Mouse (Mus musculus) neural tube, embryonic 11.5 days (tissue): ENCODE data around the gene Mier1. TPM values are rescaled to one million over a fixed set of nuclear protein-coding genes. Genes with fewer than 3 reads are reported as not detected.

Experiments used
- ATAC-seq: fragments of 200-750 bp; cut with Nextera tagmentation; 2 replicates; pipeline ENCODE4 v1.8.0; 2017; ENCODE audit warnings: moderate number of reproducible peaks, mild to moderate bottlenecking, moderate TSS enrichment, moderate library complexity; ENCODE audit not compliant: insufficient read depth, low FRiP score, low TSS enrichment
- DNase-seq: peaks from one replicate; pipeline ENCODE4 v3.0.0-alpha.2; 2015; ENCODE audit warnings: low spot score
- H3K27ac ChIP-seq: fragments of 300-500 bp; sonication (generic); 2 replicates; pipeline ENCODE4 v1.5.1; 2014; ENCODE audit warnings: low read depth, mild to moderate bottlenecking, low read length
- H3K27me3 ChIP-seq: fragments of 300-500 bp; sonication (generic); 2 replicates; pipeline ENCODE4 v1.6.1; 2014; ENCODE audit warnings: mild to moderate bottlenecking, low read length, mixed read lengths; ENCODE audit not compliant: control insufficient read depth, insufficient read depth
- H3K36me3 ChIP-seq: fragments of 300-500 bp; sonication (generic); 2 replicates; pipeline ENCODE4 v1.6.1; 2014; ENCODE audit warnings: mild to moderate bottlenecking, low read length, moderate library complexity, mixed read lengths; ENCODE audit not compliant: control insufficient read depth, insufficient read depth
- H3K4me1 ChIP-seq: fragments of 300-500 bp; sonication (generic); 2 replicates; pipeline ENCODE4 v1.6.1; 2014; ENCODE audit warnings: low read length, mixed read lengths; ENCODE audit not compliant: control insufficient read depth, insufficient read depth
- H3K4me2 ChIP-seq: fragments of 300-500 bp; sonication (generic); 2 replicates; pipeline ENCODE4 v1.6.1; 2014; ENCODE audit warnings: low read depth, mild to moderate bottlenecking, moderate library complexity
- H3K4me3 ChIP-seq: fragments of 300-500 bp; sonication (generic); 2 replicates; pipeline ENCODE4 v1.5.1; 2014; ENCODE audit warnings: low read depth, low read length
- H3K9ac ChIP-seq: fragments of 300-500 bp; sonication (generic); 2 replicates; pipeline ENCODE4 v1.6.1; 2014; ENCODE audit warnings: mild to moderate bottlenecking, low read length
- H3K9me3 ChIP-seq: fragments of 300-500 bp; sonication (generic); 2 replicates; pipeline ENCODE4 v1.6.1; 2016; ENCODE audit warnings: low read length; ENCODE audit not compliant: control insufficient read depth
- WGBS: fragments of 180-500 bp; shearing (Covaris S2); extraction: QIAGEN DNeasy Blood & Tissue Kit; methylation state at CpG from one replicate; pipeline ENCODE4 v1.1.7; 2014; 5-methylcytosine and 5-hydroxymethylcytosine counted together
- polyA plus RNA-seq: library from polyadenylated mRNA; unstranded; fragments of >200 nt; fragmentation: Nextera tagmentation; extraction: Ambion mirVana; gene quantifications from 2 replicates; pipeline ENCODE4 v1.2.1, GENCODE M21; 2014

Mier1 gene
- 29.6 and 34.5 TPM in 2 replicates for polyA plus RNA-seq

- Histone ChIP-seq H3K4me1 (peaks cover 16% of the 10 kb centered on the region; the same call in 1 of the 2 replicates), H3K4me3 (peak within 1 kb of the TSS; percentile 49), H3K9me3 (no peaks in the 10 kb centered on the region), H3K9ac (peak within 1 kb of the TSS; percentile 94), H3K4me2 (peak within 1 kb of the TSS; percentile 76), H3K36me3 (peaks cover 2% of the 10 kb centered on the region; the same call in 1 of the 2 replicates), H3K27ac (peak within 1 kb of the TSS; percentile 99), H3K27me3 (no peaks in the 10 kb centered on the region)
- ATAC-seq (peak; percentile 99), DNase-seq (peak; percentile 97)
- under 1% methylated on average over 85 of the region's 90 CpGs for WGBS
Observed at GRCm38 (mm10) chr4:103114184-103115111, at the start of gene Mier1, which contains the start of gene Wdr78. TSS of gene Mier1 (plus strand) at chr4:103114390. TSS of gene Wdr78 (minus strand) at chr4:103114555.

- Histone ChIP-seq H3K4me3 (no peak overlapping the region), H3K9me3 (no peaks in the 10 kb centered on the region), H3K4me1 (no peaks in the 10 kb centered on the region), H3K27ac (no peak overlapping the region), H3K9ac (no peak overlapping the region), H3K27me3 (no peaks in the 10 kb centered on the region), H3K4me2 (no peak overlapping the region), H3K36me3 (no peaks in the 10 kb centered on the region)
- WGBS = 79% methylated on average over 2 of the region's 2 CpGs
- ATAC-seq (no peak), DNase-seq (no peak)
Observed at GRCm38 (mm10) chr4:103064421-103064820, 49.8 kb upstream of the Mier1 start.

GRCm38 (mm10) chr4:103064976-103065375 lies 49.2 kb upstream of the Mier1 start:
- no peaks in the 10 kb centered on the region for H3K4me1 ChIP-seq
- H3K27me3 ChIP-seq = no peaks in the 10 kb centered on the region
- ATAC-seq (no peak), DNase-seq (no peak)
- H3K9me3 ChIP-seq = no peaks in the 10 kb centered on the region
- no peaks in the 10 kb centered on the region for H3K36me3 ChIP-seq
- H3K4me3 ChIP-seq = no peak overlapping the region
- no peak overlapping the region for H3K4me2 ChIP-seq
- H3K9ac ChIP-seq = no peak overlapping the region
- 84% methylated on average over 5 of the region's 5 CpGs for WGBS
- no peak overlapping the region for H3K27ac ChIP-seq

- H3K9me3 ChIP-seq = no peaks in the 10 kb centered on the region
- DNase-seq (no peak), ATAC-seq (no peak)
- no peak overlapping the region for H3K4me2 ChIP-seq
- H3K27ac ChIP-seq = no peak overlapping the region
- H3K4me3 ChIP-seq = no peak overlapping the region
- no peaks in the 10 kb centered on the region for H3K27me3 ChIP-seq
- 71% methylated on average over 6 of the region's 6 CpGs for WGBS
- no peak overlapping the region for H3K9ac ChIP-seq
- no peaks in the 10 kb centered on the region for H3K36me3 ChIP-seq
- no peaks in the 10 kb centered on the region for H3K4me1 ChIP-seq
Observed at GRCm38 (mm10) chr4:103067906-103068655, 46.1 kb upstream of the Mier1 start.

- Histone ChIP-seq H3K4me3 (no peak overlapping the region), H3K36me3 (no peaks in the 10 kb centered on the region), H3K9ac (no peak overlapping the region), H3K27me3 (no peaks in the 10 kb centered on the region), H3K4me1 (no peaks in the 10 kb centered on the region), H3K27ac (no peak overlapping the region), H3K4me2 (no peak overlapping the region), H3K9me3 (no peaks in the 10 kb centered on the region)
- WGBS = 65% methylated on average over 3 of the region's 3 CpGs
- no peak for ATAC-seq
- DNase-seq = no peak
Observed at GRCm38 (mm10) chr4:103070631-103071030, 43.6 kb upstream of the Mier1 start.

GRCm38 (mm10) chr4:103085237-103085636 lies 29.0 kb upstream of the Mier1 start:
- H3K9me3 ChIP-seq = no peaks in the 10 kb centered on the region
- 91% methylated on average over 5 of the region's 5 CpGs for WGBS
- H3K4me2 ChIP-seq = no peak overlapping the region
- H3K36me3 ChIP-seq = no peaks in the 10 kb centered on the region
- no peak overlapping the region for H3K27ac ChIP-seq
- ATAC-seq = no peak
- H3K4me1 ChIP-seq = no peaks in the 10 kb centered on the region
- H3K9ac ChIP-seq = no peak overlapping the region
- H3K4me3 ChIP-seq = no peak overlapping the region
- DNase-seq = no peak
- no peaks in the 10 kb centered on the region for H3K27me3 ChIP-seq

GRCm38 (mm10) chr4:103095921-103096320 lies 18.3 kb upstream of the Mier1 start:
- no peaks in the 10 kb centered on the region for H3K27me3 ChIP-seq
- ATAC-seq (no peak), DNase-seq (no peak)
- no peaks in the 10 kb centered on the region for H3K4me1 ChIP-seq
- H3K9me3 ChIP-seq = no peaks in the 10 kb centered on the region
- no peak overlapping the region for H3K4me3 ChIP-seq
- no peak overlapping the region for H3K9ac ChIP-seq
- H3K36me3 ChIP-seq = no peaks in the 10 kb centered on the region
- H3K4me2 ChIP-seq = no peak overlapping the region
- H3K27ac ChIP-seq = no peak overlapping the region
- WGBS = 88% methylated on average over 8 of the region's 8 CpGs

GRCm38 (mm10) chr4:103098532-103098931 lies 15.7 kb upstream of the Mier1 start:
- DNase-seq = no peak
- Histone ChIP-seq H3K4me2 (no peak overlapping the region), H3K36me3 (no peaks in the 10 kb centered on the region), H3K4me1 (no peaks in the 10 kb centered on the region), H3K27me3 (no peaks in the 10 kb centered on the region), H3K9me3 (no peaks in the 10 kb centered on the region), H3K9ac (no peak overlapping the region), H3K27ac (no peak overlapping the region), H3K4me3 (no peak overlapping the region)
- no peak for ATAC-seq
- 91% methylated on average over 5 of the region's 5 CpGs for WGBS
